Comparison of ENCODE assay signal across 19 mouse cellular contexts in the genomic region with DNA sequence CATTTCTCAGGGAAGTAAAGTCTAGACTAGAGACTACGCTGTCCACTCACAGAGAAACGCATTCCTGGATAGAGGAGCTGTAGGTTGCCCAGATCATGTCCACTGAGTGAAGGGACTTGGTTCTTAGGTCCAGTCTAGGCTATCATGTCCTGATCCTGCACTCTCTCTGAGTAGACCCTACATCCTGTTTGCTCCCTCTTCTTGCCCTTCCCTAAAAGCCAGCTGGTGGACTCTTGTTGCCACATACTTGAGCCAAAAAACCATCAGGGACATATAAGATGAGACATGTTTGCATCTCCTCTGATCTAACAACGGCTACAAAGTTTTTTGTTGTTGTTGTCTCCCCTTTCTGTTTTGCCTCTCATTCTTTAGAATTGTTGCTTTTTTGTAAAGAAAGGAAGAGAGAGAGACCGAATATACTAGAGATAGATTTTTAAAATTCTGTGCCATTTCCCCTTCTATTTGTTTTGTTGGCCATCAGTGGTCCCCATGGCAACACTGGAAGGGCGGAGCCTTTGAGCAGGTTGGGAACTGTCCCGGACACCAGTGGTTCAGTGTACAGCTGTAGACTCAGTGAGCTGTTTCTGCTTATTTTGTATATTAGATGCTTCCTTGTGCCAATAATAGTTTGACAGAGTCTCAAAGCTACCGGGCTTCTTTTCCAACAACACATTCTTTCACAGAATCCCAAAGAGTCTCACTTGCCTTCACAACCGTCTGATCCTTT. TPM values are rescaled to one million over a fixed set of nuclear protein-coding genes. Genes with fewer than 3 reads are reported as not detected.
DNase-seq lines count a peak whose midpoint lies in the region; ATAC-seq and TF ChIP-seq lines count a peak whose summit lies in the region.
"Had no signal": no experiment of that assay in that cellular context is flagged by ENCODE, and none has a peak within 500 bp of the region (broad histone marks: within the 10 kb centered on the region; RNA-seq: fewer than 3 reads in every experiment).

No protein-coding gene starts in this region.

- peak; percentile 91 for ATAC-seq in lung, postnatal 0 days
- ATAC-seq: forebrain, postnatal 0 days; hindbrain, embryonic 16.5 days had no signal

- H3K4me2 ChIP-seq in lung, postnatal 0 days (replicated peaks; ENCODE audit: low read depth, low read length), result no peak overlapping the region
- H3K4me2 ChIP-seq: kidney, embryonic 15.5 days; liver, embryonic 15.5 days; neural tube, embryonic 12.5 days had no signal

- H3K4me1 ChIP-seq in testis, adult 2 months (ENCODE audit: control insufficient read depth, insufficient read depth, low read length), result no peaks in the 10 kb centered on the region
- H3K4me1 ChIP-seq in lung, postnatal 0 days (ENCODE audit: insufficient read depth, low read depth, low read length), result no peaks in the 10 kb centered on the region
- H3K4me1 ChIP-seq in kidney, adult 2 months (ENCODE audit: control insufficient read depth, insufficient read depth, low read length), result no peaks in the 10 kb centered on the region
- H3K4me1 ChIP-seq: kidney, embryonic 15.5 days; liver, embryonic 15.5 days; neural tube, embryonic 12.5 days had no signal

- no peak overlapping the region for H3K27ac ChIP-seq in testis, adult 2 months (ENCODE audit: control insufficient read depth, insufficient read depth, low read depth, low read length)
- no peak overlapping the region for H3K27ac ChIP-seq in lung, postnatal 0 days (ENCODE audit: low read length)
- H3K27ac ChIP-seq in kidney, adult 2 months (ENCODE audit: insufficient read depth, low read depth, low read length), result no peak overlapping the region
- H3K27ac ChIP-seq: kidney, embryonic 15.5 days; liver, embryonic 15.5 days; neural tube, embryonic 12.5 days had no signal

- H3K36me3 ChIP-seq in testis, adult 2 months (ENCODE audit: control insufficient read depth, insufficient read depth, low read length), result no peaks in the 10 kb centered on the region
- H3K36me3 ChIP-seq in lung, postnatal 0 days (ENCODE audit: insufficient read depth, low read length), result no peaks in the 10 kb centered on the region
- no peaks in the 10 kb centered on the region for H3K36me3 ChIP-seq in kidney, adult 2 months (ENCODE audit: control insufficient read depth, insufficient read depth, low read length)
- H3K36me3 ChIP-seq: kidney, embryonic 15.5 days; liver, embryonic 15.5 days; neural tube, embryonic 12.5 days had no signal

- H3K4me3 ChIP-seq in testis, adult 2 months (ENCODE audit: control insufficient read depth, low read depth, low read length), result peak overlapping the region; percentile 49; the same call in 1 of the 2 replicates
- H3K4me3 ChIP-seq in lung, postnatal 0 days (ENCODE audit: low read depth, low read length), result no peak overlapping the region
- no peak overlapping the region for H3K4me3 ChIP-seq in kidney, adult 2 months (ENCODE audit: insufficient read depth, low read depth, low read length)
- H3K4me3 ChIP-seq: erythroblast, embryonic 14.5 days; kidney, embryonic 15.5 days; liver, embryonic 15.5 days; neural tube, embryonic 12.5 days had no signal

- no peaks in the 10 kb centered on the region for H3K27me3 ChIP-seq in testis, adult 2 months (ENCODE audit: control insufficient read depth, insufficient read depth, low read length)
- no peaks in the 10 kb centered on the region for H3K27me3 ChIP-seq in lung, postnatal 0 days (replicated peaks; ENCODE audit: insufficient read depth, low read length)
- no peaks in the 10 kb centered on the region for H3K27me3 ChIP-seq in kidney, adult 2 months (replicated peaks; ENCODE audit: control insufficient read depth, insufficient read depth, low read length)
- H3K27me3 ChIP-seq: kidney, embryonic 15.5 days; liver, embryonic 15.5 days; neural tube, embryonic 12.5 days had no signal

- no peak for TF ChIP-seq EP300 in lung, postnatal 0 days (IDR thresholded peaks at IDR 0.05)

- 58% methylated on average over 8 of the region's 8 CpGs for WGBS in lung, postnatal 0 days
- 70% methylated on average over 8 of the region's 8 CpGs for WGBS in kidney, adult 2 months

- no peak for DNase-seq in testis, postnatal 14 days (ENCODE audit: low spot score)
- peak; percentile 35 to 38 for DNase-seq in heart, adult 9 months (ENCODE audit: low spot score in 2 of 2)
- DNase-seq in lung, postnatal 0 days (ENCODE audit: low spot score), result peak; percentile 78
- DNase-seq in kidney, postnatal 25 days, result no peak
- DNase-seq in kidney, adult 2 months, result no peak
- DNase-seq in yolk sac, embryonic 10.5 days (ENCODE audit: low spot score), result no peak
- DNase-seq: cerebellum, adult 11-12 months; embryo, embryonic 11 days; forebrain, postnatal 0 days; layer of hippocampus, adult 9-11 months; midbrain, embryonic 14.5 days; thymus, postnatal 25 days had no signal

- no peaks in the 10 kb centered on the region for H3K9me3 ChIP-seq in lung, postnatal 0 days (ENCODE audit: low read length)
- H3K9me3 ChIP-seq: kidney, embryonic 15.5 days; liver, embryonic 15.5 days; neural tube, embryonic 12.5 days had no signal

- no peak overlapping the region for H3K9ac ChIP-seq in lung, postnatal 0 days (replicated peaks; ENCODE audit: low read depth)
- H3K9ac ChIP-seq: forebrain, postnatal 0 days; kidney, embryonic 15.5 days; liver, embryonic 15.5 days; neural tube, embryonic 12.5 days had no signal

- no peak for TF ChIP-seq CTCF in testis, adult 2 months (IDR thresholded peaks at IDR 0.05; ENCODE audit: control insufficient read depth, insufficient read depth, insufficient replicate concordance, low read depth, low read length)
- no peak for TF ChIP-seq CTCF in lung, postnatal 0 days (IDR thresholded peaks at IDR 0.05)
- TF ChIP-seq CTCF in kidney, adult 2 months (conservative IDR thresholded peaks at IDR 0.05; ENCODE audit: insufficient read depth, insufficient read length, low read depth, low read length), result no peak

- TF ChIP-seq POLR2A in testis, adult 2 months (IDR thresholded peaks at IDR 0.05; ENCODE audit: control insufficient read depth, low read depth, low read length), result no peak; the same call in 1 of the 2 replicates
- TF ChIP-seq POLR2A in kidney, adult 2 months (IDR thresholded peaks at IDR 0.05; ENCODE audit: low read depth, low read length), result no peak

RNA-seq across cellular contexts. Expression of a gene that starts 15.2 kb away (rescaled TPM):
- 0.26 and 0.30 TPM in 2 replicates for polyA plus RNA-seq in testis, adult 2 months (2012; rRNA removed)
- 0.21 and 0.33 TPM in 2 replicates for polyA plus RNA-seq in lung, postnatal 0 days (2015; fragmentation: Nextera tagmentation; extraction: Ambion mirVana)
- 0.96 and 1.6 TPM in 2 replicates for polyA plus RNA-seq in kidney, adult 2 months (2012; rRNA removed)
- polyA plus RNA-seq: erythroblast, embryonic 14.5 days; limb, embryonic 11.5 days had no signal

Comparison
In these comparisons a context has a peak if more than half of its experiments do, and no peak if none do; other contexts are left out.
1. DNase-seq: peak in heart, adult 9 months (2 of 2) and lung, postnatal 0 days (single experiment); none in testis, postnatal 14 days (single experiment), kidney, postnatal 25 days (0 of 2), kidney, adult 2 months (single experiment) and yolk sac, embryonic 10.5 days (single experiment).